Mouse (Mus musculus): Measurements from ENCODE around the gene Fstl1. TPM values are rescaled to one million over a fixed set of nuclear protein-coding genes. Genes with fewer than 3 reads are reported as not detected.

Gene Fstl1
- total RNA-seq, 1 experiment, result 87.6 TPM

GRCm38 (mm10) chr16:37842439-37842838, 65.8 kb downstream of the Fstl1 start:
- H3K9ac ChIP-seq (ENCODE audit: insufficient read depth, low read depth, low read length, poor library complexity, severe bottlenecking), result no peak overlapping the region
- TF ChIP-seq ZNF384 (IDR thresholded peaks at IDR 0.05; ENCODE audit: low read depth, low read length) (no peak), ZC3H11A (IDR thresholded peaks at IDR 0.05; ENCODE audit: borderline replicate concordance, low read depth, low read length) (no peak), HCFC1 (IDR thresholded peaks at IDR 0.05; ENCODE audit: borderline replicate concordance, insufficient read depth, low read length) (no peak), MAFK (IDR thresholded peaks at IDR 0.05; ENCODE audit: insufficient read depth, low read depth, low read length) (no peak), CHD2 (IDR thresholded peaks at IDR 0.05; ENCODE audit: low read depth, low read length) (no peak)

GRCm38 (mm10) chr16:37843740-37844139, 67.1 kb downstream of the Fstl1 start:
- TF ChIP-seq ZC3H11A (IDR thresholded peaks at IDR 0.05; ENCODE audit: borderline replicate concordance, low read depth, low read length), result no peak
- no peak for TF ChIP-seq HCFC1 (IDR thresholded peaks at IDR 0.05; ENCODE audit: borderline replicate concordance, insufficient read depth, low read length)
- TF ChIP-seq CHD2 (IDR thresholded peaks at IDR 0.05; ENCODE audit: low read depth, low read length), result no peak
- no peak for TF ChIP-seq MAFK (IDR thresholded peaks at IDR 0.05; ENCODE audit: insufficient read depth, low read depth, low read length)
- TF ChIP-seq ZNF384 (IDR thresholded peaks at IDR 0.05; ENCODE audit: low read depth, low read length), result no peak
- H3K36me3 ChIP-seq (ENCODE audit: control insufficient read depth, insufficient read depth, low read length, poor library complexity, severe bottlenecking), result no peaks in the 10 kb centered on the region
- H3K27ac ChIP-seq (ENCODE audit: insufficient read depth, low read depth, low read length, poor library complexity, severe bottlenecking), result no peak overlapping the region
- in situ Hi-C loops (cut with MboI; ENCODE audit: low sequenced_read_pairs in 2 of 2, unreplicated experiment in 2 of 2), result no loop called here
- no peaks in the 10 kb centered on the region for H3K9me3 ChIP-seq (ENCODE audit: control insufficient read depth, insufficient read depth, low read depth, low read length)
- H3K4me1 ChIP-seq (ENCODE audit: control insufficient read depth in 2 of 2, insufficient read depth in 2 of 2, low read length in 2 of 2, poor library complexity in 1 of 2), result no peaks in the 10 kb centered on the region
- H3K9ac ChIP-seq (ENCODE audit: insufficient read depth, low read depth, low read length, poor library complexity, severe bottlenecking), result no peak overlapping the region
- H3K4me3 ChIP-seq (ENCODE audit: insufficient read depth in 1 of 2, low read depth in 1 of 2, low read length in 2 of 2, poor library complexity in 1 of 2, severe bottlenecking in 1 of 2), result no peak overlapping the region
- DNase-seq (ENCODE audit: low read depth, low spot score), result no peak

More at GRCm38 (mm10) chr16:37842439-37842838, 65.8 kb downstream of the Fstl1 start:
- no peaks in the 10 kb centered on the region for H3K4me1 ChIP-seq (ENCODE audit: control insufficient read depth in 2 of 2, insufficient read depth in 2 of 2, low read length in 2 of 2, poor library complexity in 1 of 2)
- DNase-seq (ENCODE audit: low read depth, low spot score), result no peak
- H3K9me3 ChIP-seq (ENCODE audit: control insufficient read depth, insufficient read depth, low read depth, low read length), result no peaks in the 10 kb centered on the region
- no peak overlapping the region for H3K27ac ChIP-seq (ENCODE audit: insufficient read depth, low read depth, low read length, poor library complexity, severe bottlenecking)
- no peaks in the 10 kb centered on the region for H3K36me3 ChIP-seq (ENCODE audit: control insufficient read depth, insufficient read depth, low read length, poor library complexity, severe bottlenecking)
- no peak overlapping the region for H3K4me3 ChIP-seq (ENCODE audit: insufficient read depth in 1 of 2, low read depth in 1 of 2, low read length in 2 of 2, poor library complexity in 1 of 2, severe bottlenecking in 1 of 2)
- in situ Hi-C loops (cut with MboI; ENCODE audit: low sequenced_read_pairs in 2 of 2, unreplicated experiment in 2 of 2), result no loop called here

- Histone ChIP-seq H3K27ac (ENCODE audit: insufficient read depth, low read depth, low read length, poor library complexity, severe bottlenecking) (no peak overlapping the region), H3K9ac (ENCODE audit: insufficient read depth, low read depth, low read length, poor library complexity, severe bottlenecking) (no peak overlapping the region), H3K4me3 (ENCODE audit: insufficient read depth in 1 of 2, low read depth in 1 of 2, low read length in 2 of 2, poor library complexity in 1 of 2, severe bottlenecking in 1 of 2) (no peak overlapping the region), H3K36me3 (ENCODE audit: control insufficient read depth, insufficient read depth, low read length, poor library complexity, severe bottlenecking) (no peaks in the 10 kb centered on the region), H3K9me3 (ENCODE audit: control insufficient read depth, insufficient read depth, low read depth, low read length) (no peaks in the 10 kb centered on the region), H3K4me1 (ENCODE audit: control insufficient read depth in 2 of 2, insufficient read depth in 2 of 2, low read length in 2 of 2, poor library complexity in 1 of 2) (no peaks in the 10 kb centered on the region)
- in situ Hi-C loops (cut with MboI; ENCODE audit: low sequenced_read_pairs in 2 of 2, unreplicated experiment in 2 of 2), result no loop called here
- no peak for DNase-seq (ENCODE audit: low read depth, low spot score)
- no peak for TF ChIP-seq ZC3H11A (IDR thresholded peaks at IDR 0.05; ENCODE audit: borderline replicate concordance, low read depth, low read length)
- no peak for TF ChIP-seq ZNF384 (IDR thresholded peaks at IDR 0.05; ENCODE audit: low read depth, low read length)
- no peak for TF ChIP-seq CHD2 (IDR thresholded peaks at IDR 0.05; ENCODE audit: low read depth, low read length)
- TF ChIP-seq MAFK (IDR thresholded peaks at IDR 0.05; ENCODE audit: insufficient read depth, low read depth, low read length), result no peak
- no peak for TF ChIP-seq HCFC1 (IDR thresholded peaks at IDR 0.05; ENCODE audit: borderline replicate concordance, insufficient read depth, low read length)
These were observed 68.7 kb downstream of the Fstl1 start for GRCm38 (mm10) chr16:37845202-37845925.

DNA sequence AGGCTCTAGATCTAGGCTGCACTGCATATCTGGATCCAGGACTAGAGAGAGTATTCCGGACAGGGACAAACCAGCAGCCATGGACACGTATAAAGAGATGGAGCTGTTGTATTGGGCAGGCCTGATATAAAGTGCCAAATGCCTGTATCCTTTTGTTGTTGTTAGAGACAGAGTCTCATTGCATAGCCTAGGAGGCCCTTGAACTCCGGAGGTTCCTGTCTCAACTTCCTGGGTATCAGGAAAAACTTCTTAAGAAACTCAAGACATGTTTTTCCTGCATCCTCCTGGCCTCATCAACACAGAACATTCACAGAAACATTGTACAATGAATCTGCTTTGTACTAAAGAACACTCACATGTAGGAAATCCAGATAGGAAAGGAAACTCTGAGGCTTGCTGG, 70.4 kb downstream of the Fstl1 start:
- no peaks in the 10 kb centered on the region for H3K9me3 ChIP-seq (ENCODE audit: control insufficient read depth, insufficient read depth, low read depth, low read length)
- in situ Hi-C loops (cut with MboI; ENCODE audit: low sequenced_read_pairs in 2 of 2, unreplicated experiment in 2 of 2), result no loop called here
- no peak overlapping the region for H3K4me3 ChIP-seq (ENCODE audit: insufficient read depth in 1 of 2, low read depth in 1 of 2, low read length in 2 of 2, poor library complexity in 1 of 2, severe bottlenecking in 1 of 2)
- TF ChIP-seq ZC3H11A (IDR thresholded peaks at IDR 0.05; ENCODE audit: borderline replicate concordance, low read depth, low read length) (no peak), CHD2 (IDR thresholded peaks at IDR 0.05; ENCODE audit: low read depth, low read length) (no peak), ZNF384 (IDR thresholded peaks at IDR 0.05; ENCODE audit: low read depth, low read length) (no peak), MAFK (IDR thresholded peaks at IDR 0.05; ENCODE audit: insufficient read depth, low read depth, low read length) (no peak), HCFC1 (IDR thresholded peaks at IDR 0.05; ENCODE audit: borderline replicate concordance, insufficient read depth, low read length) (no peak)
- DNase-seq (ENCODE audit: low read depth, low spot score), result no peak
- H3K27ac ChIP-seq (ENCODE audit: insufficient read depth, low read depth, low read length, poor library complexity, severe bottlenecking), result no peak overlapping the region
- H3K36me3 ChIP-seq (ENCODE audit: control insufficient read depth, insufficient read depth, low read length, poor library complexity, severe bottlenecking), result no peaks in the 10 kb centered on the region
- H3K4me1 ChIP-seq (ENCODE audit: control insufficient read depth in 2 of 2, insufficient read depth in 2 of 2, low read length in 2 of 2, poor library complexity in 1 of 2), result no peaks in the 10 kb centered on the region
- no peak overlapping the region for H3K9ac ChIP-seq (ENCODE audit: insufficient read depth, low read depth, low read length, poor library complexity, severe bottlenecking)
